Mouse (Mus musculus) left cerebral cortex, postnatal 14 days (tissue): ENCODE measurements around the gene Fbxw5. TPM values are rescaled to one million over a fixed set of nuclear protein-coding genes. Genes with fewer than 3 reads are reported as not detected.

Experiments
- total RNA-seq, 2 experiments: library from RNA; stranded (reverse); gene quantifications; 2 replicates each; pipeline ENCODE4 v1.2.3; 2021

The Fbxw5 gene
- total RNA-seq, 2 experiments from 2014 or later: 141 to 142 TPM

Other genes with a start within 250 kb of the Fbxw5 start
- gene Tmem203, start 245.3 kb upstream of the Fbxw5 start, total RNA-seq: 10 to 100 TPM; 35.3 to 41.3 TPM
- gene Tprn, start 238.1 kb upstream of the Fbxw5 start, total RNA-seq: 10 to 100 TPM; 14.2 to 15.7 TPM
- gene Ssna1, start 228.3 kb upstream of the Fbxw5 start, total RNA-seq: 10 to 100 TPM; 70.9 to 72.1 TPM
- gene Anapc2, start 228.3 kb upstream of the Fbxw5 start, total RNA-seq: 10 to 100 TPM; 69.8 to 73.2 TPM
- not detected for gene Tmem210, start 212.6 kb upstream of the Fbxw5 start, total RNA-seq
- not detected for gene Lrrc26, start 210.8 kb upstream of the Fbxw5 start, total RNA-seq
- 100 to 1,000 TPM; 477 to 493 TPM for gene Grin1, start 181.6 kb upstream of the Fbxw5 start, total RNA-seq
- gene Man1b1, start 168.4 kb upstream of the Fbxw5 start, total RNA-seq: 10 to 100 TPM; 57.2 to 59.0 TPM
- gene Dpp7, start 144.4 kb upstream of the Fbxw5 start, total RNA-seq: 10 to 100 TPM; 28.0 to 31.6 TPM
- gene Uap1l1, start 135.1 kb upstream of the Fbxw5 start, total RNA-seq: 10 to 100 TPM; 12.2 to 14.8 TPM
- 1 to 10 TPM; 6.2 to 7.0 TPM for gene Sapcd2, start 128.4 kb upstream of the Fbxw5 start, total RNA-seq
- 10 to 100 TPM; 14.7 to 17.5 TPM for gene Entpd2, start 104.9 kb upstream of the Fbxw5 start, total RNA-seq
- gene Npdc1, start 101.4 kb upstream of the Fbxw5 start, total RNA-seq: 100 to 1,000 TPM; 366 to 370 TPM
- gene Fut7, start 77.5 kb upstream of the Fbxw5 start, total RNA-seq: under 1 TPM; 0.26 to 0.27 TPM
- 100 to 1,000 TPM; 137 to 152 TPM for gene Abca2, start 72.0 kb upstream of the Fbxw5 start, total RNA-seq
- gene Clic3, start 43.9 kb upstream of the Fbxw5 start, total RNA-seq: 1 to 10 TPM in 1 of 2 experiments, under 1 TPM in 1; 0.59 to 1.2 TPM
- gene Paxx, start 39.7 kb upstream of the Fbxw5 start, total RNA-seq: 10 to 100 TPM; 64.1 to 66.3 TPM
- gene Ptgds, start 30.7 kb upstream of the Fbxw5 start, total RNA-seq: 1,000 to 10,000 TPM; 1,462 to 1,765 TPM
- not detected for gene Lcn12, start 6.8 kb upstream of the Fbxw5 start, total RNA-seq
- 1 to 10 TPM in 1 of 2 experiments, under 1 TPM in 1; 0.59 to 1.6 TPM for gene C8g, start 969 bp downstream of the Fbxw5 start, total RNA-seq
- gene Traf2, start 46.2 kb downstream of the Fbxw5 start, total RNA-seq: 1 to 10 TPM; 9.1 to 9.5 TPM
- gene Edf1, start 57.1 kb downstream of the Fbxw5 start, total RNA-seq: 100 to 1,000 TPM; 190 to 202 TPM
- gene Mamdc4, start 74.1 kb downstream of the Fbxw5 start, total RNA-seq: 1 to 10 TPM; 1.8 to 2.1 TPM
- 100 to 1,000 TPM in 1 of 2 experiments, 10 to 100 TPM in 1; 93.5 to 105 TPM for gene Phpt1, start 74.5 kb downstream of the Fbxw5 start, total RNA-seq
- 100 to 1,000 TPM; 123 to 129 TPM for gene Ajm1, start 81.0 kb downstream of the Fbxw5 start, total RNA-seq
- gene Rabl6, start 107.8 kb downstream of the Fbxw5 start, total RNA-seq: 100 to 1,000 TPM; 117 to 118 TPM
- not detected for gene Ccdc183, start 116.9 kb downstream of the Fbxw5 start, total RNA-seq
- 10 to 100 TPM; 27.2 to 27.7 TPM for gene Tmem141, start 121.3 kb downstream of the Fbxw5 start, total RNA-seq
- 1 to 10 TPM in 1 of 2 experiments, under 1 TPM in 1; 0.72 to 1.1 TPM for gene Fcna, start 127.3 kb downstream of the Fbxw5 start, total RNA-seq
- gene Lcn8, start 152.4 kb downstream of the Fbxw5 start, total RNA-seq: not detected
- gene Lcn5, start 157.2 kb downstream of the Fbxw5 start, total RNA-seq: not detected
- not detected for gene Lcn6, start 176.0 kb downstream of the Fbxw5 start, total RNA-seq
- not detected for gene Lcn10, start 182.0 kb downstream of the Fbxw5 start, total RNA-seq
- gene Obp2a, start 199.3 kb downstream of the Fbxw5 start, total RNA-seq: not detected
- 10 to 100 TPM; 85.8 to 98.2 TPM for gene Bmyc, start 206.0 kb downstream of the Fbxw5 start, total RNA-seq
- not detected for gene Obp2b, start 236.3 kb downstream of the Fbxw5 start, total RNA-seq